Mouse (Mus musculus) forebrain, embryonic 10.5 days (tissue): ENCODE data around the gene Usp25. TPM values are rescaled to one million over a fixed set of nuclear protein-coding genes. Genes with fewer than 3 reads are reported as not detected.

ENCODE experiments used
- DNase-seq: peaks from one replicate; pipeline ENCODE4 v3.0.0-alpha.2; 2017; ENCODE audit warnings: low spot score; ENCODE audit errors: extremely low spot score
- H3K27ac ChIP-seq: fragments of 300-500 bp; sonication (generic); 2 replicates; pipeline ENCODE4 v1.5.1; 2016; ENCODE audit warnings: mild to moderate bottlenecking
- H3K27me3 ChIP-seq: fragments of 300-500 bp; sonication (generic); 2 replicates; pipeline ENCODE4 v1.6.1; 2016; ENCODE audit warnings: mild to moderate bottlenecking; ENCODE audit not compliant: poor library complexity, severe bottlenecking
- H3K36me3 ChIP-seq: fragments of 300-500 bp; sonication (generic); replicated peaks from 2 replicates; pipeline ENCODE4 v1.6.1; 2016; ENCODE audit warnings: mild to moderate bottlenecking, moderate library complexity
- H3K4me1 ChIP-seq: fragments of 300-500 bp; sonication (generic); 2 replicates; pipeline ENCODE4 v1.6.1; 2016
- H3K4me3 ChIP-seq: fragments of 300-500 bp; sonication (generic); 2 replicates; pipeline ENCODE4 v1.5.1; 2016; ENCODE audit warnings: mild to moderate bottlenecking, moderate library complexity
- H3K9me3 ChIP-seq: fragments of 300-500 bp; sonication (generic); 2 replicates; pipeline ENCODE4 v1.6.1; 2016; ENCODE audit warnings: mild to moderate bottlenecking, moderate library complexity
- WGBS: fragments of 180-500 bp; shearing (Covaris S2); methylation state at CpG from one replicate; pipeline ENCODE4 v1.1.7; 2016; 5-methylcytosine and 5-hydroxymethylcytosine counted together
- polyA plus RNA-seq: library from polyadenylated mRNA; unstranded; fragments of >200 nt; fragmentation: Nextera tagmentation; extraction: Ambion mirVana; gene quantifications from 2 replicates; pipeline ENCODE4 v1.2.1, GENCODE M21; 2016

The Usp25 gene
- polyA plus RNA-seq, 1 experiment from 2014 or later = 19.1 TPM

DNA sequence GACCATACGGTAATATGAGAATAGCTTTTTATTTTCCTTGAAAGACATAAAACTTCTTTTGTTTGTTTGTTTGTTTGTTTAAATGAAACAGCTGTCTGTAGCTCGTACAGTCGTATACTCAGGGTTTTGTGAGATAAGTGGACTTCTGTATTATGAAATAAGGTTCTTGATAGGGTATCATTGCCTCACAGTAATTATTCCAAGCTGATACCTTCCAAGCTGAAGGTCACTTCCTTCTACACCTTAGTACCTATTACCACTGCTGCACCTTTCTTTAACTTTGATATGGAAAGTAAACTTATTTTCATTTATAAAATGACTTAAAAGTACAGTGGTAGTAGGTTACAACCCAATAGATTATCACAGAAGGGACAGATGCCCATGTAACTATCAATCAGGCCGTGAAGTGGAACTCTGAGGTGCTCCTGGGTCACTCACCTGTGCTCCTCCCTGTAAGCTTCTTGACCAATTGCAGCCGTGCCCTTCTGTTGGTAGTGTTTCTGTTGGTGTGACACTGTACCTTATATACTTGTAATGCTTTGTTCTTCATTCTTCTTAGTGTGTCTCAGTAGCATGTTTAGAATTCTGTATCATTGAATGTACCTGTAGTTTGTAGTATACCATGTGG lies 90.2 kb downstream of the Usp25 start:
- Histone ChIP-seq H3K4me1 (peaks cover 8% of the 10 kb centered on the region; the same call in 1 of the 2 replicates), H3K9me3 (no peaks in the 10 kb centered on the region), H3K27me3 (no peaks in the 10 kb centered on the region), H3K27ac (no peak overlapping the region), H3K36me3 (peaks cover 12% of the 10 kb centered on the region), H3K4me3 (no peak overlapping the region)
- WGBS = 89% methylated on average over 5 of the region's 5 CpGs
- no peak for DNase-seq

GRCm38 (mm10) chr16:77111268-77111667 lies 97.8 kb downstream of the Usp25 start:
- H3K4me1 ChIP-seq = no peaks in the 10 kb centered on the region
- no peaks in the 10 kb centered on the region for H3K9me3 ChIP-seq
- no peak for DNase-seq
- H3K4me3 ChIP-seq = no peak overlapping the region
- peaks cover 55% of the 10 kb centered on the region for H3K36me3 ChIP-seq
- WGBS = 86% methylated on average over 1 of the region's 1 CpGs
- no peaks in the 10 kb centered on the region for H3K27me3 ChIP-seq
- no peak overlapping the region for H3K27ac ChIP-seq

- DNase-seq = no peak
- Histone ChIP-seq H3K27me3 (no peaks in the 10 kb centered on the region), H3K36me3 (no peaks in the 10 kb centered on the region), H3K27ac (no peak overlapping the region), H3K4me1 (no peaks in the 10 kb centered on the region), H3K4me3 (no peak overlapping the region), H3K9me3 (no peaks in the 10 kb centered on the region; the same call in 1 of the 2 replicates)
- WGBS = 74% methylated on average over 1 of the region's 1 CpGs
These were observed 112.4 kb downstream of the Usp25 start for GRCm38 (mm10) chr16:77125908-77126307.

GRCm38 (mm10) chr16:77128683-77129082 lies 115.2 kb downstream of the Usp25 start:
- Histone ChIP-seq H3K4me3 (no peak overlapping the region), H3K9me3 (no peaks in the 10 kb centered on the region), H3K27me3 (no peaks in the 10 kb centered on the region), H3K27ac (no peak overlapping the region), H3K4me1 (no peaks in the 10 kb centered on the region), H3K36me3 (no peaks in the 10 kb centered on the region)
- no peak for DNase-seq
- WGBS = 55% methylated on average over 5 of the region's 5 CpGs

GRCm38 (mm10) chr16:77133055-77133454 lies 119.5 kb downstream of the Usp25 start:
- Histone ChIP-seq H3K27me3 (no peaks in the 10 kb centered on the region), H3K4me3 (no peak overlapping the region), H3K9me3 (no peaks in the 10 kb centered on the region; the same call in 1 of the 2 replicates), H3K27ac (no peak overlapping the region), H3K4me1 (no peaks in the 10 kb centered on the region), H3K36me3 (no peaks in the 10 kb centered on the region)
- DNase-seq = no peak
- 91% methylated on average over 5 of the region's 5 CpGs for WGBS

DNA sequence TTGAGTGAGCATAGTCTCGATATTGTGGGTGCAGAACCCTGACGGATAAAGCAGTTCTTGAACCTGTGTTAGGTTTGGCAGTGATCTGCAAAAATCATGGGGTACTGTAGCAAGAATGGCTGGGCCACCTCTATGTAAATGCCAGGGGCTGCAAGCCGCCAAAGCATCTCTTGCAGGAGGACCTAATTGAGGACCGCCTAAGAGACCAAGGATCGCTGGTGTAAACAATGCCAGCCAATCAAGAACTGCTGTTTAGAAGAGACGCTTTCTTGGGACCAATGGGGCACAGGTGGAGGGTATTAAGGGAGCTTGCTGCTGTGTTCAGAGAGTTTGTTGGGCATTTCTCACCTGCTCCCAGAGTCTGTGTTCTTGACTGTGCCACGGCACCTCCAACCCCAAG lies 127.1 kb downstream of the Usp25 start:
- no peak for DNase-seq

GRCm38 (mm10) chr16:77146801-77147200 lies 133.3 kb downstream of the Usp25 start:
- H3K4me3 ChIP-seq = no peak overlapping the region
- H3K36me3 ChIP-seq = no peaks in the 10 kb centered on the region
- no peak overlapping the region for H3K27ac ChIP-seq
- WGBS = 93% methylated on average over 5 of the region's 5 CpGs
- no peak for DNase-seq
- no peaks in the 10 kb centered on the region for H3K27me3 ChIP-seq
- no peaks in the 10 kb centered on the region for H3K9me3 ChIP-seq
- H3K4me1 ChIP-seq = no peaks in the 10 kb centered on the region

More for the DNA sequence above, 127.1 kb downstream of the Usp25 start:
- no peaks in the 10 kb centered on the region for H3K4me1 ChIP-seq
- no peak overlapping the region for H3K27ac ChIP-seq
- no peaks in the 10 kb centered on the region; the same call in 1 of the 2 replicates for H3K9me3 ChIP-seq
- H3K4me3 ChIP-seq = no peak overlapping the region
- no peaks in the 10 kb centered on the region for H3K36me3 ChIP-seq
- no peaks in the 10 kb centered on the region for H3K27me3 ChIP-seq
- 92% methylated on average over 7 of the region's 7 CpGs for WGBS

DNA sequence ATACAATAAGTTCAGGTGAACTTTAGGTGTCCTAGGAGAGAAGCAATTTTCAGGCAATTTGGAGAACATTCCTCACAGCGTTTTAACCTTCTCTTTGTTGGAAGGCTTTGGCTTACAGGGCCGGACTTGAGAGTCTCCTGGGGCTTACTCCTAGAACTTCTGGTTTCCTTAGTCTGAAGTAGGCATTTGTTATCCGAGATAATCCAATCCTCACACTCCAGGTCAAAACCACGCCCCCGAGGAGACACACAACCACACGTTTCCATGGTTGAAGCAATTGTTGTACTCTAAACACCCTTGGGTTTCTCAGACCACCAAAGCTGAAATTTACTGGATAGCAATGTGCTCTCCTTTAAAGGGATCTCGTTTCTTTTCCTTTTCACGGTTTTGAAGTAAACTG lies 136.8 kb downstream of the Usp25 start:
- no peak overlapping the region for H3K27ac ChIP-seq
- H3K9me3 ChIP-seq = no peaks in the 10 kb centered on the region
- H3K36me3 ChIP-seq = no peaks in the 10 kb centered on the region
- 73% methylated on average over 8 of the region's 8 CpGs for WGBS
- H3K4me3 ChIP-seq = no peak overlapping the region
- no peak for DNase-seq
- H3K4me1 ChIP-seq = no peaks in the 10 kb centered on the region
- H3K27me3 ChIP-seq = no peaks in the 10 kb centered on the region

GRCm38 (mm10) chr16:77150884-77151283 lies 137.4 kb downstream of the Usp25 start:
- Histone ChIP-seq H3K27ac (no peak overlapping the region), H3K9me3 (no peaks in the 10 kb centered on the region), H3K27me3 (no peaks in the 10 kb centered on the region), H3K36me3 (no peaks in the 10 kb centered on the region), H3K4me3 (no peak overlapping the region), H3K4me1 (no peaks in the 10 kb centered on the region)
- DNase-seq = no peak
- 93% methylated on average over 4 of the region's 4 CpGs for WGBS

DNA sequence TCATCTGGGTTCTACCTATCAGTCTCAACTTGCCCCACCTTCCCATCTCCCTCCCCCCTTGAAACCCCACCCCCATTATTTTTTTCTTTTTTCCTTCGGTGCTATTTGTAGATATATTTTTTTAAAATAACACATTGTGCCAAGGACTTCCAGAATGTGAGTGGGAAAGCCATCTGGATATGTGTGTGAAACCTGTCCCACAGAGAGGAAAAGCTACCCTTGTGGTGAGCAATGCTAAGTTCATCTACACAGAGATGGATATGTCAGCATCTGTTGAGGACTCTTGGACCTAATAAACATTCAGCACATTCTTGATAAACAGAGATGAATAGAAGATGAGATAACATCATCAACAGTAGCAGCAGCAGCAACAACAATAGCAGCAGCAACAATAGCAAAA lies 138.8 kb downstream of the Usp25 start:
- DNase-seq = no peak
- Histone ChIP-seq H3K27ac (no peak overlapping the region), H3K4me3 (no peak overlapping the region), H3K9me3 (no peaks in the 10 kb centered on the region), H3K27me3 (no peaks in the 10 kb centered on the region), H3K4me1 (no peaks in the 10 kb centered on the region), H3K36me3 (no peaks in the 10 kb centered on the region)
- WGBS = 86% methylated on average over 1 of the region's 1 CpGs

GRCm38 (mm10) chr16:77153216-77153715 lies 139.8 kb downstream of the Usp25 start:
- Histone ChIP-seq H3K4me3 (no peak overlapping the region), H3K9me3 (no peaks in the 10 kb centered on the region), H3K36me3 (no peaks in the 10 kb centered on the region), H3K27me3 (no peaks in the 10 kb centered on the region), H3K27ac (no peak overlapping the region), H3K4me1 (no peaks in the 10 kb centered on the region)
- no peak for DNase-seq
- 67% methylated on average over 1 of the region's 1 CpGs for WGBS

DNA sequence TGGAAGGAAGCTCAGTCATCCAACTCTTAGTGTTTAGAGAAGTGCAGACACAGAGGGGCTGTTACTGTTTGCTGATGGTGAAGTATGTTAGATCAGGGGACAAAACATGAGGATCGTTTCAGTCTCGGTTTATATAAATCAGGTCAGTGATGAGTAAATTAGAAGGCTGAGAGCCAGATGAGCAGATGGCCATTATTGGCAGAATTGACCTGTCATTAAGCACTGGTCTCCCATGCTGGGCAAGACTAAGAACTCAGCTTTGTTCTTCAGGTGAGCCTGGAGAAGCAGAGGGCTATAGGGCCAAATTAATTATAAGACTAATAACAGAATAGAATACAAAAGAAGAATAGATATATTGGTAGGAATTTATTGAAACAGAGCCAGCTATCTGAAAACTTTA lies 140.3 kb downstream of the Usp25 start:
- Histone ChIP-seq H3K4me3 (no peak overlapping the region), H3K9me3 (no peaks in the 10 kb centered on the region), H3K36me3 (no peaks in the 10 kb centered on the region), H3K27me3 (no peaks in the 10 kb centered on the region), H3K4me1 (no peaks in the 10 kb centered on the region), H3K27ac (no peak overlapping the region)
- WGBS = 95% methylated on average over 2 of the region's 2 CpGs
- no peak for DNase-seq

GRCm38 (mm10) chr16:77154831-77155230 lies 141.3 kb downstream of the Usp25 start:
- H3K4me1 ChIP-seq = no peaks in the 10 kb centered on the region
- no peaks in the 10 kb centered on the region for H3K27me3 ChIP-seq
- H3K36me3 ChIP-seq = no peaks in the 10 kb centered on the region
- H3K9me3 ChIP-seq = no peaks in the 10 kb centered on the region
- no peak for DNase-seq
- no peak overlapping the region for H3K27ac ChIP-seq
- no peak overlapping the region for H3K4me3 ChIP-seq
- 96% methylated on average over 1 of the region's 1 CpGs for WGBS
